Mouse (Mus musculus): Measurements from ENCODE around the gene Arhgap4.

The Arhgap4 gene

GRCm38 (mm10) chrX:73921823-73922549 lies at the start of gene Arhgap4, which contains the start of gene Naa10:
Gene Arhgap4, minus strand, starts transcription at chrX:73921870.
Gene Naa10, minus strand, starts transcription at chrX:73921944.
- in situ Hi-C loops (cut with MboI; ENCODE audit: low pct_unique_long_range_greater_than_20kb in 1 of 2, low sequenced_read_pairs in 2 of 2, unreplicated experiment in 1 of 2): no loop called here

- in situ Hi-C loops (cut with MboI; ENCODE audit: low pct_unique_long_range_greater_than_20kb in 1 of 2, low sequenced_read_pairs in 2 of 2, unreplicated experiment in 1 of 2): loop anchor here in 1 of 2 experiments (25.0 kb wide), 1 partner anchor 92 kb away; no protein-coding TSS in a partner anchor
Observed at GRCm38 (mm10) chrX:73970781-73971180, 49.1 kb upstream of the Arhgap4 start.

- in situ Hi-C loops (cut with MboI; ENCODE audit: low pct_unique_long_range_greater_than_20kb in 1 of 2, low sequenced_read_pairs in 2 of 2, unreplicated experiment in 1 of 2): loop anchor here in 1 of 2 experiments (25.0 kb wide), 1 partner anchor 93 kb away; no protein-coding TSS in a partner anchor
Observed at GRCm38 (mm10) chrX:73969729-73970128, 48.1 kb upstream of the Arhgap4 start.

GRCm38 (mm10) chrX:73969167-73969566 lies 47.5 kb upstream of the Arhgap4 start:
- in situ Hi-C loops (cut with MboI; ENCODE audit: low pct_unique_long_range_greater_than_20kb in 1 of 2, low sequenced_read_pairs in 2 of 2, unreplicated experiment in 1 of 2): loop anchor here in 1 of 2 experiments (25.0 kb wide), 1 partner anchor 93 kb away; no protein-coding TSS in a partner anchor

GRCm38 (mm10) chrX:73967177-73968075 lies 45.8 kb upstream of the Arhgap4 start:
- in situ Hi-C loops (cut with MboI; ENCODE audit: low pct_unique_long_range_greater_than_20kb in 1 of 2, low sequenced_read_pairs in 2 of 2, unreplicated experiment in 1 of 2): loop anchor here in 1 of 2 experiments (25.0 kb wide), 1 partner anchor 95 kb away; no protein-coding TSS in a partner anchor

- in situ Hi-C loops (cut with MboI; ENCODE audit: low pct_unique_long_range_greater_than_20kb in 1 of 2, low sequenced_read_pairs in 2 of 2, unreplicated experiment in 1 of 2): loop anchor here in 1 of 2 experiments (25.0 kb wide), 1 partner anchor 96 kb away; no protein-coding TSS in a partner anchor
Observed at GRCm38 (mm10) chrX:73966248-73967176, 44.8 kb upstream of the Arhgap4 start, which contains the start of gene Hcfc1. Gene Hcfc1, minus strand, starts transcription at chrX:73966357.

GRCm38 (mm10) chrX:73965307-73965706 lies 43.6 kb upstream of the Arhgap4 start:
- in situ Hi-C loops (cut with MboI; ENCODE audit: low pct_unique_long_range_greater_than_20kb in 1 of 2, low sequenced_read_pairs in 2 of 2, unreplicated experiment in 1 of 2): loop anchor here in 1 of 2 experiments (25.0 kb wide), 1 partner anchor 97 kb away; no protein-coding TSS in a partner anchor

GRCm38 (mm10) chrX:73964363-73964762 lies 42.7 kb upstream of the Arhgap4 start:
- in situ Hi-C loops (cut with MboI; ENCODE audit: low pct_unique_long_range_greater_than_20kb in 1 of 2, low sequenced_read_pairs in 2 of 2, unreplicated experiment in 1 of 2): loop anchor here in 1 of 2 experiments (25.0 kb wide), 1 partner anchor 98 kb away; no protein-coding TSS in a partner anchor

- in situ Hi-C loops (cut with MboI; ENCODE audit: low pct_unique_long_range_greater_than_20kb in 1 of 2, low sequenced_read_pairs in 2 of 2, unreplicated experiment in 1 of 2): loop anchor here in 1 of 2 experiments (25.0 kb wide), 1 partner anchor 107 kb away; no protein-coding TSS in a partner anchor
Observed at GRCm38 (mm10) chrX:73954988-73955387, 33.3 kb upstream of the Arhgap4 start.

GRCm38 (mm10) chrX:73952603-73953002 lies 30.9 kb upstream of the Arhgap4 start:
- in situ Hi-C loops (cut with MboI; ENCODE audit: low pct_unique_long_range_greater_than_20kb in 1 of 2, low sequenced_read_pairs in 2 of 2, unreplicated experiment in 1 of 2): loop anchor here in 1 of 2 experiments (25.0 kb wide), 1 partner anchor 110 kb away; no protein-coding TSS in a partner anchor

GRCm38 (mm10) chrX:73949341-73949740 lies 27.7 kb upstream of the Arhgap4 start:
- in situ Hi-C loops (cut with MboI; ENCODE audit: low pct_unique_long_range_greater_than_20kb in 1 of 2, low sequenced_read_pairs in 2 of 2, unreplicated experiment in 1 of 2): loop anchor here in 1 of 2 experiments (25.0 kb wide), 1 partner anchor 288 kb away; the partner anchor contains the start of gene Flna

- in situ Hi-C loops (cut with MboI; ENCODE audit: low pct_unique_long_range_greater_than_20kb in 1 of 2, low sequenced_read_pairs in 2 of 2, unreplicated experiment in 1 of 2): loop anchor here in 1 of 2 experiments (25.0 kb wide), 1 partner anchor 289 kb away; the partner anchor contains the start of gene Flna
Observed at GRCm38 (mm10) chrX:73948647-73949046, 27.0 kb upstream of the Arhgap4 start.

GRCm38 (mm10) chrX:73946896-73947295 lies 25.2 kb upstream of the Arhgap4 start:
- in situ Hi-C loops (cut with MboI; ENCODE audit: low pct_unique_long_range_greater_than_20kb in 1 of 2, low sequenced_read_pairs in 2 of 2, unreplicated experiment in 1 of 2): loop anchor here in 1 of 2 experiments (25.0 kb wide), 1 partner anchor 290 kb away; the partner anchor contains the start of gene Flna

- in situ Hi-C loops (cut with MboI; ENCODE audit: low pct_unique_long_range_greater_than_20kb in 1 of 2, low sequenced_read_pairs in 2 of 2, unreplicated experiment in 1 of 2): loop anchor here in 1 of 2 experiments (25.0 kb wide), 1 partner anchor 295 kb away; the partner anchor contains the start of gene Flna
Observed at GRCm38 (mm10) chrX:73942294-73942693, 20.6 kb upstream of the Arhgap4 start.

- in situ Hi-C loops (cut with MboI; ENCODE audit: low pct_unique_long_range_greater_than_20kb in 1 of 2, low sequenced_read_pairs in 2 of 2, unreplicated experiment in 1 of 2): loop anchor here in 1 of 2 experiments (25.0 kb wide), 1 partner anchor 295 kb away; the partner anchor contains the start of gene Flna
Observed at GRCm38 (mm10) chrX:73941860-73942259, 20.2 kb upstream of the Arhgap4 start.

- in situ Hi-C loops (cut with MboI; ENCODE audit: low pct_unique_long_range_greater_than_20kb in 1 of 2, low sequenced_read_pairs in 2 of 2, unreplicated experiment in 1 of 2): loop anchor here in 1 of 2 experiments (25.0 kb wide), 1 partner anchor 305 kb away; the partner anchor contains the start of gene Flna
Observed at GRCm38 (mm10) chrX:73931871-73932270, 10.2 kb upstream of the Arhgap4 start.

Measured in mouse embryonic stem cell (cell line).